Mouse (Mus musculus) heart, embryonic 10.5 days (tissue): Measurements from ENCODE around the gene Wwtr1. TPM values are rescaled to one million over a fixed set of nuclear protein-coding genes. Genes with fewer than 3 reads are reported as not detected.
A peak's percentile ranks its signal among the peaks of the same experiment; 100 is the strongest.

Source experiments
- DNase-seq: peaks from one replicate; pipeline ENCODE4 v3.0.0-alpha.2; 2017; ENCODE audit warnings: low spot score
- H3K27ac ChIP-seq: fragments of 300-500 bp; sonication (generic); 2 replicates; pipeline ENCODE4 v1.5.1; 2016; ENCODE audit warnings: mild to moderate bottlenecking
- H3K27me3 ChIP-seq: fragments of 300-500 bp; sonication (generic); 2 replicates; pipeline ENCODE4 v1.6.1; 2016; ENCODE audit warnings: mild to moderate bottlenecking; ENCODE audit not compliant: poor library complexity, insufficient read depth, severe bottlenecking
- H3K36me3 ChIP-seq: fragments of 300-500 bp; sonication (generic); 2 replicates; pipeline ENCODE4 v1.6.1; 2016; ENCODE audit warnings: mild to moderate bottlenecking, moderate library complexity
- H3K4me1 ChIP-seq: fragments of 300-500 bp; sonication (generic); 2 replicates; pipeline ENCODE4 v1.6.1; 2016; ENCODE audit warnings: mild to moderate bottlenecking
- H3K4me3 ChIP-seq: fragments of 300-500 bp; sonication (generic); 2 replicates; pipeline ENCODE4 v1.5.1; 2016; ENCODE audit warnings: mild to moderate bottlenecking, moderate library complexity
- H3K9me3 ChIP-seq: fragments of 300-500 bp; sonication (generic); 2 replicates; pipeline ENCODE4 v1.6.1; 2016; ENCODE audit warnings: mild to moderate bottlenecking, moderate library complexity
- WGBS: fragments of 180-500 bp; shearing (Covaris S2); methylation state at CpG from one replicate; pipeline ENCODE4 v1.1.7; 2016; 5-methylcytosine and 5-hydroxymethylcytosine counted together
- polyA plus RNA-seq: library from polyadenylated mRNA; unstranded; fragments of >200 nt; fragmentation: Nextera tagmentation; extraction: Ambion mirVana; gene quantifications from 2 replicates; pipeline ENCODE4 v1.2.1, GENCODE M21; 2016

Gene Wwtr1
- polyA plus RNA-seq, 1 experiment from 2014 or later: 11.9 TPM

DNA sequence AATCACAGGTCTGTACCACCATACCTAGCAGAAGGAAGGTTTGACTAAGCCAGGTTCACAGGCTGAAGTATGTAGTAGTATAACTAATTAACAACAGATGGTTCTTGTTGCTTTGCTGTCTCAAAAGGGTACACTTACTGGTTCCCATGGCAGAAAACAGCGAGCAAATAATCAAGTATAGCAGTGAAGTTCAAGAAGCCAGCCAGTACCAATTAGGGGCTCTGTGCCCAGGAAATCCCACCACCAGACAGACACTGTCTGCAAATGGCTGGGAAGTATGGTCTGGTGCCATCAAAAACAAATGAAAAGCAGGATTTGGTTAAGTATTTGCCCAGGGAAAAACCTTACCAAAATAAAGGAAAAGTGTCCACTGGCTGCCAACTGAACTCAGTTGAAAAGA is 44.9 kb downstream of the Wwtr1 start:
- H3K27me3 ChIP-seq: no peaks in the 10 kb centered on the region
- no peak overlapping the region for H3K27ac ChIP-seq
- no peak overlapping the region for H3K4me3 ChIP-seq
- no peak for DNase-seq
- peaks cover 27% of the 10 kb centered on the region for H3K4me1 ChIP-seq
- H3K36me3 ChIP-seq: 0 out of 2 replicates have a peak, but pooled peaks cover 4% of the 10 kb centered on the region
- 81% methylated on average over 1 of the region's 1 CpGs for WGBS
- no peaks in the 10 kb centered on the region for H3K9me3 ChIP-seq

DNA sequence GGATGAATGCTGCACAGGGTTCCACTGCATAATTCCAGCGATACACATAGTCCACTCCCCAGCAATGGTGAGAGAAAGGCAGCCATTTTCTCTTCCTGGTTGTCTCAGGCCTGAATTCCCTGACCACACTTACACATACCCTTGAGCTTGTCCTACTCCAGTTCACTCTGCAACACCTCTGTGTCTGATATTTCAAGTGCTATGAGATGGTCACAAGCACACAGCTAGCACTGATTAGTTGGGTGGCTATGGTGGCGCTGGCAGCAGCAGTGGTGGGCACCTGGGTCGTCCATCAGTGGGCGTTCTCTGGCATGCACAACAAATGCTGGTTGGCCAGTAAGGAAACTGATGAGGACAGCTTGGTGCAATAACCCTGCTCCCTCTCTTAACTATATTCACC is 45.5 kb downstream of the Wwtr1 start:
- H3K4me1 ChIP-seq: peaks cover 24% of the 10 kb centered on the region; the same call in 1 of the 2 replicates
- WGBS: 83% methylated on average over 4 of the region's 4 CpGs
- H3K36me3 ChIP-seq: 0 out of 2 replicates have a peak, but pooled peaks cover 4% of the 10 kb centered on the region
- H3K4me3 ChIP-seq: no peak overlapping the region
- no peak for DNase-seq
- H3K27ac ChIP-seq: 0 out of 2 replicates have a peak overlapping the region, but pooled peaks have one; percentile 32
- H3K27me3 ChIP-seq: no peaks in the 10 kb centered on the region
- no peaks in the 10 kb centered on the region for H3K9me3 ChIP-seq

- H3K27ac ChIP-seq: no peak overlapping the region
- no peak overlapping the region for H3K4me3 ChIP-seq
- H3K9me3 ChIP-seq: no peaks in the 10 kb centered on the region
- H3K36me3 ChIP-seq: 0 out of 2 replicates have a peak, but pooled peaks cover 4% of the 10 kb centered on the region
- peaks cover 10% of the 10 kb centered on the region; the same call in 1 of the 2 replicates for H3K4me1 ChIP-seq
- DNase-seq: no peak
- H3K27me3 ChIP-seq: no peaks in the 10 kb centered on the region
These were observed 48.6 kb downstream of the Wwtr1 start for GRCm38 (mm10) chr3:57527154-57527553.

DNA sequence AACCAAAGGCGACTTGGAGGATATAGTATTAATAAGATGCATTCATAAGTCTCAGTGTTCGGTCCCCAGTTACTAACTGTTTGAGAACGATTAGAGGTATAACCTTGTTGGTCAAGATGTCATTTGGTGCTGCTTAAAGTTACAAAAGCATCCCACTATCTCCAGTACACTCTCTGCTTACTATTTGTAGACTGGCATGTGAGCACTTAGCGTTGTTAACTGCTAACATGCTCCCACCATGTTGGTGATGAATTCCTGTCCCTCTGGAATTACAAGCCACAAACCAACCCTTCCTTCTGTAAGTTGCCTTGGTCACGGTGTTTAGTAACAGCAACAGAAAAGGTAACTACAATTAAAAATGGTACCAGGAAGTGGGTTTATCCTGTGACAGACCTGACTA is 52.6 kb downstream of the Wwtr1 start:
- Histone ChIP-seq H3K4me3 (no peak overlapping the region), H3K4me1 (no peaks in the 10 kb centered on the region), H3K9me3 (no peaks in the 10 kb centered on the region), H3K27me3 (no peaks in the 10 kb centered on the region), H3K36me3 (0 out of 2 replicates have a peak, but pooled peaks cover 4% of the 10 kb centered on the region), H3K27ac (no peak overlapping the region)
- no peak for DNase-seq
- WGBS: 76% methylated on average over 5 of the region's 5 CpGs

DNA sequence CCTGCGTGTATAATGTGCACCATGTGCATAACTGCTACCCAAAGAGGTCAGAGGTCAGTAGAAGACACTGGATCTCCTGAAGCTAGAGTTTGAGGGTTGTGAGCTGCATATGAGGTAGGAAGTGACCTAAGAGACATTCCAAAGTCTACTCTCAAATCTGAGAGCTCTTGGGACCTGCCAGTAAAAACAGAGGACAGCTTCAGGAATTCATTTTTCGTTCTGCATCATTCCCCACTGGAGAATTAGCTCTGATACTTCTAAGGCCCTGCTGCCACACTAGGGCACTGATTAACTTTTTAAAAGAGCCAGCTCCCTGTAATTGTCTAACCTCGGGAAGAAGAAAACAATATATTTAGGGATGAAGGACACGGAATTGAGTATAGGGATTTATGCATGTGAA is 53.8 kb downstream of the Wwtr1 start:
- H3K36me3 ChIP-seq: 0 out of 2 replicates have a peak, but pooled peaks cover 4% of the 10 kb centered on the region
- no peak for DNase-seq
- WGBS: 86% methylated on average over 4 of the region's 4 CpGs
- no peaks in the 10 kb centered on the region for H3K4me1 ChIP-seq
- H3K27ac ChIP-seq: no peak overlapping the region
- no peaks in the 10 kb centered on the region for H3K9me3 ChIP-seq
- H3K27me3 ChIP-seq: no peaks in the 10 kb centered on the region
- no peak overlapping the region for H3K4me3 ChIP-seq

GRCm38 (mm10) chr3:57519995-57520394 is 55.7 kb downstream of the Wwtr1 start:
- Histone ChIP-seq H3K9me3 (no peaks in the 10 kb centered on the region), H3K27me3 (no peaks in the 10 kb centered on the region), H3K27ac (no peak overlapping the region), H3K4me3 (no peak overlapping the region), H3K36me3 (no peaks in the 10 kb centered on the region), H3K4me1 (no peaks in the 10 kb centered on the region)
- 92% methylated on average over 7 of the region's 7 CpGs for WGBS
- no peak for DNase-seq

GRCm38 (mm10) chr3:57516146-57516545 is 59.6 kb downstream of the Wwtr1 start:
- Histone ChIP-seq H3K36me3 (no peaks in the 10 kb centered on the region), H3K27ac (no peak overlapping the region)
- 69% methylated on average over 4 of the region's 4 CpGs for WGBS

GRCm38 (mm10) chr3:57515044-57515443 is 60.7 kb downstream of the Wwtr1 start:
- H3K27ac ChIP-seq: no peak overlapping the region
- no peaks in the 10 kb centered on the region for H3K4me1 ChIP-seq
- no peaks in the 10 kb centered on the region for H3K36me3 ChIP-seq
- no peak overlapping the region for H3K4me3 ChIP-seq
- H3K9me3 ChIP-seq: no peaks in the 10 kb centered on the region
- no peak for DNase-seq
- WGBS: 95% methylated on average over 7 of the region's 7 CpGs
- no peaks in the 10 kb centered on the region for H3K27me3 ChIP-seq

More at GRCm38 (mm10) chr3:57516146-57516545, 59.6 kb downstream of the Wwtr1 start:
- no peak overlapping the region for H3K4me3 ChIP-seq
- no peaks in the 10 kb centered on the region for H3K4me1 ChIP-seq
- no peaks in the 10 kb centered on the region for H3K27me3 ChIP-seq
- no peaks in the 10 kb centered on the region for H3K9me3 ChIP-seq
- no peak for DNase-seq

DNA sequence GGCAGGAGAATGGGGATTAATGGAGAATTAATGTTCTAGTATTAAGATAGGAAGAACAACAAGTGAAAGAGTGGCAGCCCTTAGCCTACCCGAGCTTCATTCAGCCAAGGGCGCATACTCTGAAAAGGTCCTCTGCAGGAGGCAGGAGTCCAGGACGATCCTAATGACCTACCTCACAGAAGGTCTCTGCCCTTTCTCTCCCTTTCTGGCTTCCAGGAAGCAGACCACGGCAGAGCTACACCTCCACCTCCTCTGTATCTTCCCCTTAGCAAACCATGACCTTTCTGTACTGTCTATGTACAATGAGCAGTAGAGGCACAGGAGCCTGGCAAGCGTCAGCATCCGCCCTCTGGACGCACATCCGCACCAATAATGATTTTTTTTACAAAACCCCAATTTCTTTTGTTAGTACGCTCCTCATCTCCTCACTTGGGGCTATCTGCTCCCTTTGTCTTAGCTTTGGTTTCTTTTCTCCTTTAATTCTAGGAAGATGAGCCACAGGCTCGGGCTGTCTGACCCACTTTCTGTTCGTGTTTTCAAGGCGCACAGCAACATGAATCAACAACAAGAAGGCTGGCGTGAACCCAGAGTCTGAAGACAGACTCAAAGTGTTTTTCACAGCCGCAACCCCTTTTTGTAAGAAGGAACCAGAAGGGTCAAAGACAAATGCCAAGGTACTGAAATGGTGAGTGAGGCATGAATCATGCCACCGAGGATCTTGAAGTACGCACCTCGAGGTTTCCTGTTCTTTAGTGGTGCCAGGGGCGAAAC is 63.7 kb downstream of the Wwtr1 start:
- WGBS: 80% methylated on average over 18 of the region's 18 CpGs
- DNase-seq: no peak
- Histone ChIP-seq H3K4me1 (no peaks in the 10 kb centered on the region), H3K27ac (no peak overlapping the region), H3K9me3 (no peaks in the 10 kb centered on the region), H3K27me3 (no peaks in the 10 kb centered on the region), H3K36me3 (no peaks in the 10 kb centered on the region), H3K4me3 (no peak overlapping the region)

DNA sequence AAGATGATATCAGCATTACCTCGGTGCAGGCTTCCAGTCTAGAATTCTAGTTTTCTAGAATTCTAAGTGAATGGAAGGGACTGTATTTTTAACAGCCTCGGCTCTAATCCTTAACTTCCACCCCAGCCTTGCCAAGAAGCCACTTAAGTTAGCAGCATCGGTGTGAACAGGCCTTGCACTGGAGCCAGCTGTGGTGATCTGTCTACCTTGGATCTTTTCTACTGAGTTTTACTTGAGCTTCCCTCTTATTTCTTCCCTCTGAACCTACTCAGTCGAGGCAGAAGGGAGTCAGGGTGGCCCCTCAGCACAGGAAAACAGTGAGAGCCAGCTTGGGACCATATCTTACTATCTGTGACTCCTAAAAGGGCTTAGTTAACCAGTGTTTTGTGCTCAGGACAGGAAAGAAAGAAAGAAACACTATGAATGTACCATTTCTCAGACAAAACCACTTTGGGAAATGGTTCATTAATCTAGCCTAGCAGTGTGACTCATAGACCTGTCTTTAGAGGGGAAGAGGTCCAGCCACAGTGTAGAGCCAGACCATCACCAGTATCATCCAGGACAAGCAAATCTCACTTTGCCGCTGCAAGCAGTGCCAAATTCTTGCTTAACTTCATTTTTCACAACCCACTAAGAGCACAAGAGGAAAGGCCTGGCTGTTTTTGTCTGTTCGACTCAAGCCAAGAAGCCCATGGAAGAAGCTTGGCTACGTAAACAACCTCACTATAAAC is 65.6 kb downstream of the Wwtr1 start:
- H3K9me3 ChIP-seq: no peaks in the 10 kb centered on the region
- H3K4me3 ChIP-seq: no peak overlapping the region
- H3K36me3 ChIP-seq: no peaks in the 10 kb centered on the region
- WGBS: 81% methylated on average over 7 of the region's 7 CpGs
- H3K27ac ChIP-seq: no peak overlapping the region
- H3K4me1 ChIP-seq: no peaks in the 10 kb centered on the region
- no peaks in the 10 kb centered on the region for H3K27me3 ChIP-seq
- no peak for DNase-seq

- peaks cover 8% of the 10 kb centered on the region for H3K4me1 ChIP-seq
- WGBS: 83% methylated on average over 10 of the region's 10 CpGs
- DNase-seq: no peak
- no peaks in the 10 kb centered on the region for H3K9me3 ChIP-seq
- no peak overlapping the region for H3K27ac ChIP-seq
- H3K36me3 ChIP-seq: peaks cover 8% of the 10 kb centered on the region; the same call in 1 of the 2 replicates
- no peaks in the 10 kb centered on the region for H3K27me3 ChIP-seq
- H3K4me3 ChIP-seq: no peak overlapping the region
These were observed 69.7 kb downstream of the Wwtr1 start for GRCm38 (mm10) chr3:57505991-57506390.

DNA sequence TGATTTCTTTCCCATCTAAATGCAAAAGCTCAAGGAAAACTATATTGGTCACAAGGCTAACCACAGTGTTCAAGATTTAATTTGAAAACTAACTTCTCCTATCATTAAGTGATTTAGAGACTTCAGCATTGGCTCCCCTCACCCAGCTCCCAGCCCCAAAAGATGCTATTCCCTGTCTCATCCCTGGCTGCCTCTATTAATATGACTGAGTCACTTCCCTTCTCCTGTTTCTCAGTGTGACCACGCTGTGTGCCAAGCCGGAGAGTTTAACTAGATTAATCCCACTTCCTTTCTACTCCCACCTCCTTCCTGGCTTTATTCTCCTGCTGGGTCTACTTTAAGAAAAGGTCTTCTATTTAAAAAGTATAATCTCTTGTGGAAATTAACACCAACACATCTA is 71.0 kb downstream of the Wwtr1 start:
- peaks cover 13% of the 10 kb centered on the region; the same call in 1 of the 2 replicates for H3K36me3 ChIP-seq
- H3K27ac ChIP-seq: no peak overlapping the region
- H3K9me3 ChIP-seq: no peaks in the 10 kb centered on the region
- H3K4me1 ChIP-seq: peaks cover 8% of the 10 kb centered on the region
- H3K4me3 ChIP-seq: no peak overlapping the region
- no peak for DNase-seq
- H3K27me3 ChIP-seq: no peaks in the 10 kb centered on the region
- WGBS: 60% methylated on average over 2 of the region's 2 CpGs

DNA sequence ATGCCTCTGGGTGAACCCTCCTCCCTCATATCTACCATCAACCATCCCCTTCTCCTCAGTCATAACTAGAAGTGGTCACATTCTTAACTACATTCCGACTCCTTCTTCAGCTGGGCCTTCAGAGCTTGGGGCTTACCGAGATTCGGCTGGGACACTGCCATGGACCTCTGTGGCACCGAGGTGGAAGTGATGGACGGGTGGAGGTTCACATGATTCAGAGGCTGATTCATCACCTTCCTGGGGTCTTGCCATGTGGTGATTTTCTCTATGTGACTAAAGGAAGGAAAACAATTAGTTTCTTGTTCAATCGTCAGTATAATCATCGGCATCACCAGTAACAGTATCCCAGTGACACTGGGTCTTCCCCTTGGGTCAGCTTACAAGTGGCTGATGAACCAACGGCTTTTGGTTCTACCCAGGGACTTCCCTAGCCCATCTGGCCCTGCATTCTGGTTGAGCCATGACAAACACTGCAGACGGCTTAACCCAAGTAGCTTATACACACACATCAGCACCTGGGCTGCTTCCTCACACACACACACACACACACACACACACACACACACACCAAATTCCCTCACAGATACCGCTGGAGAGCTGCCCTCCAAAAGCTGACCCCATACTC is 74.0 kb downstream of the Wwtr1 start:
- WGBS: 75% methylated on average over 10 of the region's 10 CpGs
- Histone ChIP-seq H3K4me3 (no peak overlapping the region), H3K4me1 (peaks cover 8% of the 10 kb centered on the region), H3K9me3 (no peaks in the 10 kb centered on the region), H3K36me3 (peaks cover 13% of the 10 kb centered on the region; the same call in 1 of the 2 replicates), H3K27ac (no peak overlapping the region), H3K27me3 (no peaks in the 10 kb centered on the region)
- no peak for DNase-seq
